Mouse (Mus musculus): ENCODE results near the gene Trim8. TPM values are rescaled to one million over a fixed set of nuclear protein-coding genes. Genes with fewer than 3 reads are reported as not detected.

The Trim8 gene
- total and polyA plus RNA-seq, 2 experiments = 7.3 to 20.0 TPM

- Histone ChIP-seq H3K4me1 (ENCODE audit: control insufficient read depth, insufficient read depth, low read length) (no peaks in the 10 kb centered on the region), H3K27ac (replicated peaks; ENCODE audit: insufficient read depth, low read depth, low read length) (no peak overlapping the region), H3K4me3 (ENCODE audit: insufficient read depth, low read depth, low read length) (no peak overlapping the region), H3K9ac (ENCODE audit: low read depth, low read length) (no peak overlapping the region), H3K79me2 (ENCODE audit: control insufficient read depth, insufficient read depth, low read length) (no peaks in the 10 kb centered on the region), H3K36me3 (ENCODE audit: control insufficient read depth, insufficient read depth, low read length) (peaks cover 2% of the 10 kb centered on the region; the same call in 1 of the 2 replicates), H3K27me3 (ENCODE audit: control insufficient read depth, insufficient read depth, low read length) (no peaks in the 10 kb centered on the region)
- 84% methylated on average over 6 of the region's 6 CpGs for WGBS
- TF ChIP-seq CTCF (IDR thresholded peaks at IDR 0.05; ENCODE audit: low read depth, low read length) (no peak), POLR2A (IDR thresholded peaks at IDR 0.05; ENCODE audit: extremely low read depth, insufficient read depth, low read length) (no peak)
- no peak for DNase-seq (ENCODE audit: extremely low read depth, low read depth, low spot score)
Measured at GRCm38 (mm10) chr19:46547565-46547964, 46.1 kb downstream of the Trim8 start.

GRCm38 (mm10) chr19:46548110-46548509, 46.6 kb downstream of the Trim8 start:
- Histone ChIP-seq H3K27ac (replicated peaks; ENCODE audit: insufficient read depth, low read depth, low read length) (no peak overlapping the region), H3K9ac (ENCODE audit: low read depth, low read length) (no peak overlapping the region), H3K4me3 (ENCODE audit: insufficient read depth, low read depth, low read length) (no peak overlapping the region), H3K4me1 (ENCODE audit: control insufficient read depth, insufficient read depth, low read length) (no peaks in the 10 kb centered on the region), H3K79me2 (ENCODE audit: control insufficient read depth, insufficient read depth, low read length) (no peaks in the 10 kb centered on the region), H3K27me3 (ENCODE audit: control insufficient read depth, insufficient read depth, low read length) (no peaks in the 10 kb centered on the region), H3K36me3 (ENCODE audit: control insufficient read depth, insufficient read depth, low read length) (peaks cover 1% of the 10 kb centered on the region; the same call in 1 of the 2 replicates)
- 94% methylated on average over 10 of the region's 10 CpGs for WGBS
- no peak for DNase-seq (ENCODE audit: extremely low read depth, low read depth, low spot score)
- TF ChIP-seq CTCF (IDR thresholded peaks at IDR 0.05; ENCODE audit: low read depth, low read length) (no peak), POLR2A (IDR thresholded peaks at IDR 0.05; ENCODE audit: extremely low read depth, insufficient read depth, low read length) (no peak)

- TF ChIP-seq POLR2A (IDR thresholded peaks at IDR 0.05; ENCODE audit: extremely low read depth, insufficient read depth, low read length) = no peak
- H3K9ac ChIP-seq (ENCODE audit: low read depth, low read length) = no peak overlapping the region
- H3K36me3 ChIP-seq (ENCODE audit: control insufficient read depth, insufficient read depth, low read length) = no peaks in the 10 kb centered on the region
- no peaks in the 10 kb centered on the region for H3K27me3 ChIP-seq (ENCODE audit: control insufficient read depth, insufficient read depth, low read length)
- DNase-seq (ENCODE audit: extremely low read depth, low read depth, low spot score) = no peak
- WGBS = 91% methylated on average over 4 of the region's 4 CpGs
- no peaks in the 10 kb centered on the region for H3K79me2 ChIP-seq (ENCODE audit: control insufficient read depth, insufficient read depth, low read length)
- no peak overlapping the region for H3K27ac ChIP-seq (replicated peaks; ENCODE audit: insufficient read depth, low read depth, low read length)
- H3K4me3 ChIP-seq (ENCODE audit: insufficient read depth, low read depth, low read length) = no peak overlapping the region
- H3K4me1 ChIP-seq (ENCODE audit: control insufficient read depth, insufficient read depth, low read length) = no peaks in the 10 kb centered on the region
Measured at GRCm38 (mm10) chr19:46550385-46550784, 48.9 kb downstream of the Trim8 start.

- DNase-seq (ENCODE audit: extremely low read depth, low read depth, low spot score) = no peak
- TF ChIP-seq POLR2A (IDR thresholded peaks at IDR 0.05; ENCODE audit: extremely low read depth, insufficient read depth, low read length) (no peak), CTCF (IDR thresholded peaks at IDR 0.05; ENCODE audit: low read depth, low read length) (no peak)
- H3K9ac ChIP-seq (ENCODE audit: low read depth, low read length) = no peak overlapping the region
- no peaks in the 10 kb centered on the region for H3K4me1 ChIP-seq (ENCODE audit: control insufficient read depth, insufficient read depth, low read length)
- no peak overlapping the region for H3K27ac ChIP-seq (replicated peaks; ENCODE audit: insufficient read depth, low read depth, low read length)
- H3K27me3 ChIP-seq (ENCODE audit: control insufficient read depth, insufficient read depth, low read length) = no peaks in the 10 kb centered on the region
- no peaks in the 10 kb centered on the region; the same call in 1 of the 2 replicates for H3K36me3 ChIP-seq (ENCODE audit: control insufficient read depth, insufficient read depth, low read length)
- H3K4me3 ChIP-seq (ENCODE audit: insufficient read depth, low read depth, low read length) = no peak overlapping the region
- 94% methylated on average over 4 of the region's 4 CpGs for WGBS
- no peaks in the 10 kb centered on the region for H3K79me2 ChIP-seq (ENCODE audit: control insufficient read depth, insufficient read depth, low read length)
Measured at GRCm38 (mm10) chr19:46552496-46552895, 51.0 kb downstream of the Trim8 start.

GRCm38 (mm10) chr19:46553541-46553955, 52.0 kb downstream of the Trim8 start:
- Histone ChIP-seq H3K4me1 (ENCODE audit: control insufficient read depth, insufficient read depth, low read length) (no peaks in the 10 kb centered on the region), H3K27ac (replicated peaks; ENCODE audit: insufficient read depth, low read depth, low read length) (no peak overlapping the region), H3K9ac (ENCODE audit: low read depth, low read length) (no peak overlapping the region), H3K36me3 (ENCODE audit: control insufficient read depth, insufficient read depth, low read length) (no peaks in the 10 kb centered on the region; the same call in 1 of the 2 replicates), H3K79me2 (ENCODE audit: control insufficient read depth, insufficient read depth, low read length) (no peaks in the 10 kb centered on the region), H3K4me3 (ENCODE audit: insufficient read depth, low read depth, low read length) (no peak overlapping the region), H3K27me3 (ENCODE audit: control insufficient read depth, insufficient read depth, low read length) (no peaks in the 10 kb centered on the region)
- DNase-seq (ENCODE audit: extremely low read depth, low read depth, low spot score) = no peak
- WGBS = 50% methylated on average over 11 of the region's 11 CpGs
- no peak for TF ChIP-seq POLR2A (IDR thresholded peaks at IDR 0.05; ENCODE audit: extremely low read depth, insufficient read depth, low read length)
- TF ChIP-seq CTCF (IDR thresholded peaks at IDR 0.05; ENCODE audit: low read depth, low read length) = no peak

GRCm38 (mm10) chr19:46558009-46558408, 56.5 kb downstream of the Trim8 start:
- TF ChIP-seq POLR2A (IDR thresholded peaks at IDR 0.05; ENCODE audit: extremely low read depth, insufficient read depth, low read length) = no peak
- no peak for TF ChIP-seq CTCF (IDR thresholded peaks at IDR 0.05; ENCODE audit: low read depth, low read length)
- Histone ChIP-seq H3K79me2 (ENCODE audit: control insufficient read depth, insufficient read depth, low read length) (no peaks in the 10 kb centered on the region), H3K36me3 (ENCODE audit: control insufficient read depth, insufficient read depth, low read length) (no peaks in the 10 kb centered on the region; the same call in 1 of the 2 replicates), H3K9ac (ENCODE audit: low read depth, low read length) (no peak overlapping the region), H3K4me1 (ENCODE audit: control insufficient read depth, insufficient read depth, low read length) (no peaks in the 10 kb centered on the region), H3K4me3 (ENCODE audit: insufficient read depth, low read depth, low read length) (no peak overlapping the region), H3K27ac (replicated peaks; ENCODE audit: insufficient read depth, low read depth, low read length) (no peak overlapping the region), H3K27me3 (ENCODE audit: control insufficient read depth, insufficient read depth, low read length) (no peaks in the 10 kb centered on the region)
- WGBS = 83% methylated on average over 8 of the region's 8 CpGs
- no peak for DNase-seq (ENCODE audit: extremely low read depth, low read depth, low spot score)
